Mouse (Mus musculus) embryonic fibroblast, embryonic 13.5 days (primary cell): ENCODE data around the gene Pex11g.

ENCODE experiments used
- CTCF ChIP-seq: IDR thresholded peaks from 2 replicates; pipeline ENCODE4 v1.5.1; 2011; ENCODE audit warnings: mild to moderate bottlenecking, control low read depth, low read length, moderate library complexity, borderline replicate concordance; ENCODE audit not compliant: insufficient read depth
- POLR2A ChIP-seq: IDR thresholded peaks from 2 replicates; pipeline ENCODE4 v1.6.1; 2011; ENCODE audit warnings: low read depth, mild to moderate bottlenecking, control low read depth, low read length, moderate library complexity

GRCm38 (mm10) chr8:3411901-3412301, 55.6 kb downstream of the Pex11g start:
- no peak for TF ChIP-seq CTCF
- TF ChIP-seq POLR2A: no peak
